Mouse (Mus musculus) MN1 (cell line): ENCODE results near the gene Wnt5b.

Experiments
- DNase-seq: peaks from one replicate; pipeline ENCODE4 v3.0.0-alpha.2; 2016; ENCODE audit warnings: low spot score

Wnt5b gene

GRCm38 (mm10) chr6:119543803-119544517, at the start of gene Wnt5b:
TSS of gene Wnt5b (minus strand) at chr6:119544347.
- DNase-seq, result no peak

GRCm38 (mm10) chr6:119590872-119591271, 46.7 kb upstream of the Wnt5b start:
- DNase-seq, result no peak

GRCm38 (mm10) chr6:119587897-119588296, 43.8 kb upstream of the Wnt5b start:
- DNase-seq, result no peak

GRCm38 (mm10) chr6:119587454-119587853, 43.3 kb upstream of the Wnt5b start:
- no peak for DNase-seq

- DNase-seq, result no peak
Measured at GRCm38 (mm10) chr6:119585652-119586375, 41.7 kb upstream of the Wnt5b start.

GRCm38 (mm10) chr6:119584061-119584460, 39.9 kb upstream of the Wnt5b start:
- no peak for DNase-seq

- DNase-seq, result peak; percentile 32
Measured at GRCm38 (mm10) chr6:119583165-119583564, 39.0 kb upstream of the Wnt5b start.

- no peak for DNase-seq
Measured at GRCm38 (mm10) chr6:119576706-119577105, 32.6 kb upstream of the Wnt5b start.

- DNase-seq, result no peak
Measured at GRCm38 (mm10) chr6:119575331-119575730, 31.2 kb upstream of the Wnt5b start.

- peak; percentile 20 for DNase-seq
Measured at GRCm38 (mm10) chr6:119572296-119572695, 28.1 kb upstream of the Wnt5b start.

GRCm38 (mm10) chr6:119570797-119571196, 26.6 kb upstream of the Wnt5b start:
- DNase-seq, result no peak

GRCm38 (mm10) chr6:119568339-119568738, 24.2 kb upstream of the Wnt5b start:
- no peak for DNase-seq

- no peak for DNase-seq
Measured at GRCm38 (mm10) chr6:119565451-119566379, 21.6 kb upstream of the Wnt5b start.

GRCm38 (mm10) chr6:119562558-119562957, 18.4 kb upstream of the Wnt5b start:
- DNase-seq, result no peak

GRCm38 (mm10) chr6:119558855-119559254, 14.7 kb upstream of the Wnt5b start:
- DNase-seq, result no peak

- DNase-seq, result no peak
Measured at GRCm38 (mm10) chr6:119554439-119554838, 10.3 kb upstream of the Wnt5b start.

GRCm38 (mm10) chr6:119544518-119544864, 344 bp upstream of the Wnt5b start:
- no peak for DNase-seq

GRCm38 (mm10) chr6:119543456-119543802, 718 bp downstream of the Wnt5b start:
- DNase-seq, result no peak

- no peak for DNase-seq
Measured at GRCm38 (mm10) chr6:119535867-119536266, 8.3 kb downstream of the Wnt5b start.

- DNase-seq, result no peak
Measured at GRCm38 (mm10) chr6:119533170-119533709, 10.9 kb downstream of the Wnt5b start.

- DNase-seq, result no peak
Measured at GRCm38 (mm10) chr6:119529659-119530058, 14.5 kb downstream of the Wnt5b start.

- DNase-seq, result no peak
Measured at GRCm38 (mm10) chr6:119526498-119526897, 17.6 kb downstream of the Wnt5b start.
